Mouse (Mus musculus) kidney, embryonic 15.5 days (tissue): ENCODE data around the gene Ndufs7. TPM values are rescaled to one million over a fixed set of nuclear protein-coding genes. Genes with fewer than 3 reads are reported as not detected.
"Not testable (repeated sequence)": the region's sequence is repeated elsewhere in the genome, so short reads cannot be mapped to it uniquely, and the experiment has no call there.

Experiments used
- ATAC-seq: fragments of 200-750 bp; cut with Nextera tagmentation; replicated peaks from 2 replicates; pipeline ENCODE4 v1.8.0; 2017; ENCODE audit warnings: moderate TSS enrichment; ENCODE audit not compliant: low FRiP score
- H3K27ac ChIP-seq: fragments of 300-500 bp; sonication (generic); 2 replicates; pipeline ENCODE4 v1.5.1; 2015; ENCODE audit warnings: mild to moderate bottlenecking, inconsistent platforms
- H3K27me3 ChIP-seq: fragments of 300-500 bp; sonication (generic); 2 replicates; pipeline ENCODE4 v1.6.1; 2015; ENCODE audit warnings: inconsistent platforms
- H3K36me3 ChIP-seq: fragments of 300-500 bp; sonication (generic); 2 replicates; pipeline ENCODE4 v1.6.1; 2015; ENCODE audit warnings: inconsistent platforms
- H3K4me1 ChIP-seq: fragments of 300-500 bp; sonication (generic); 2 replicates; pipeline ENCODE4 v1.6.1; 2015; ENCODE audit warnings: inconsistent platforms
- H3K4me2 ChIP-seq: fragments of 300-500 bp; sonication (generic); 2 replicates; pipeline ENCODE4 v1.6.1; 2015; ENCODE audit warnings: moderate library complexity, mild to moderate bottlenecking, inconsistent platforms
- H3K4me3 ChIP-seq: fragments of 300-500 bp; sonication (generic); replicated peaks from 2 replicates; pipeline ENCODE4 v1.5.1; 2015; ENCODE audit warnings: mild to moderate bottlenecking, inconsistent platforms
- H3K9ac ChIP-seq: fragments of 300-500 bp; sonication (generic); 2 replicates; pipeline ENCODE4 v1.6.1; 2015; ENCODE audit warnings: mild to moderate bottlenecking, inconsistent platforms
- H3K9me3 ChIP-seq: fragments of 300-500 bp; sonication (generic); replicated peaks from 2 replicates; pipeline ENCODE4 v1.6.1; 2016; ENCODE audit warnings: inconsistent platforms
- WGBS: fragments of 180-500 bp; shearing (Covaris S2); methylation state at CpG from one replicate; pipeline ENCODE4 v1.1.7; 2015; ENCODE audit warnings: mixed read lengths; 5-methylcytosine and 5-hydroxymethylcytosine counted together
- polyA plus RNA-seq: library from polyadenylated mRNA; unstranded; fragments of >200 nt; fragmentation: Nextera tagmentation; extraction: Ambion mirVana; gene quantifications from 2 replicates; pipeline ENCODE4 v1.2.1, GENCODE M21; 2015

The Ndufs7 gene
- polyA plus RNA-seq, 1 experiment from 2014 or later, result 376 TPM

DNA sequence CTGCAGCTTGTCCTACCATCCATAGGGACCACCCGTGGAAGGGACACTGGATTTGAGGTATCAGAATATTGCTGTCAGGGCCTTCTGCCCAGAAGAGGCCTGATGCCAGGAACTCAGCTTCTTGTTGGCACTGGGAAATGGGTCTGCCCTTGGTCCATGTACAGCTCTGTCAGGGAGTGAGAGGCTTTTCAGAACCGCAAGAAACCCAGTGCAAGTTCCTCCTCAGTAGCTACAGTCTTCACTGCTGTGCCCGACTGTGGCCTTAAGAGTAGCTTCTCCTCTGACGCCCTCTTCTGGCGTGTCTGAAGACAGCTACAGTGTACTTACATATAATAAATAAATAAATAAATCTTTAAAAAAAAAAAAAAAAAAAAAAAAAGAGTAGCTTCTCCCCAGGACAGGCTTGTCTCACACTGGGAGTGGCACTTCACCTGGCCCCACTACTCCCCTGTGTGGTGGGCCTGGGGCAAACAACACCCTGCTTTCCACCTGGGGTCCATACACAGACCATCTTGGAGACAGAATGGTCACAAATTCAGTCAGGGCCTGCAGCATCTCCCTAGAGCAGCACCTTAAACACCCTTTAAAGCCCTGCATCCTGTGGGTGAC, 4.0 kb upstream of the Ndufs7 start:
- Histone ChIP-seq H3K4me1 (peaks cover 14% of the 10 kb centered on the region), H3K27me3 (no peaks in the 10 kb centered on the region), H3K4me3 (no peak overlapping the region), H3K4me2 (no peak overlapping the region), H3K9me3 (no peaks in the 10 kb centered on the region), H3K36me3 (peaks cover 49% of the 10 kb centered on the region), H3K27ac (0 out of 2 replicates have a peak overlapping the region, but pooled peaks have one; percentile 13), H3K9ac (0 out of 2 replicates have a peak overlapping the region, but pooled peaks have one; percentile 30)
- WGBS, result 44% methylated on average over 5 of the region's 5 CpGs
- ATAC-seq, result no peak

GRCm38 (mm10) chr10:80245600-80245999, 3.3 kb upstream of the Ndufs7 start:
- Histone ChIP-seq H3K4me2 (no peak overlapping the region; the same call in 1 of the 2 replicates), H3K27me3 (no peaks in the 10 kb centered on the region), H3K9me3 (no peaks in the 10 kb centered on the region), H3K9ac (0 out of 2 replicates have a peak overlapping the region, but pooled peaks have one; percentile 30), H3K27ac (0 out of 2 replicates have a peak overlapping the region, but pooled peaks have one; percentile 13), H3K4me3 (no peak overlapping the region), H3K36me3 (peaks cover 42% of the 10 kb centered on the region), H3K4me1 (peaks cover 21% of the 10 kb centered on the region)
- 8% methylated on average over 4 of the region's 4 CpGs for WGBS
- 0 out of 2 replicates have a peak, but pooled peaks have one; percentile 2 for ATAC-seq

GRCm38 (mm10) chr10:80247849-80248248, 1.1 kb upstream of the Ndufs7 start:
- Histone ChIP-seq H3K9ac (no peak overlapping the region), H3K4me3 (peak overlapping the region; percentile 87), H3K4me2 (peak overlapping the region; percentile 85; the same call in 1 of the 2 replicates), H3K27me3 (no peaks in the 10 kb centered on the region), H3K36me3 (peaks cover 26% of the 10 kb centered on the region), H3K9me3 (no peaks in the 10 kb centered on the region), H3K27ac (no peak overlapping the region), H3K4me1 (peaks cover 29% of the 10 kb centered on the region)
- ATAC-seq, result no peak
- 48% methylated on average over 6 of the region's 6 CpGs for WGBS

GRCm38 (mm10) chr10:80248437-80248836, 484 bp upstream of the Ndufs7 start:
- peak overlapping the region; percentile 87 for H3K4me3 ChIP-seq
- H3K4me2 ChIP-seq, result peak overlapping the region; percentile 85
- ATAC-seq, H3K27me3 ChIP-seq, H3K9me3 ChIP-seq, H3K27ac ChIP-seq: not testable (repeated sequence)
- peaks cover 26% of the 10 kb centered on the region for H3K36me3 ChIP-seq
- H3K9ac ChIP-seq, result 0 out of 2 replicates have a peak overlapping the region, but pooled peaks have one; percentile 12
- 36% methylated on average over 3 of the region's 3 CpGs for WGBS
- H3K4me1 ChIP-seq, result peaks cover 29% of the 10 kb centered on the region

GRCm38 (mm10) chr10:80250059-80250458, 1.1 kb downstream of the Ndufs7 start:
- Histone ChIP-seq H3K4me2 (peak overlapping the region; percentile 85), H3K9me3 (no peaks in the 10 kb centered on the region), H3K27me3 (no peaks in the 10 kb centered on the region), H3K4me3 (peak overlapping the region; percentile 87), H3K9ac (peak overlapping the region; percentile 85), H3K4me1 (peaks cover 28% of the 10 kb centered on the region), H3K27ac (peak overlapping the region; percentile 97), H3K36me3 (peaks cover 28% of the 10 kb centered on the region)
- WGBS, result 31% methylated on average over 2 of the region's 2 CpGs
- ATAC-seq, result no peak

GRCm38 (mm10) chr10:80250573-80250972, 1.7 kb downstream of the Ndufs7 start:
- Histone ChIP-seq H3K27ac (no peak overlapping the region), H3K4me1 (peaks cover 23% of the 10 kb centered on the region), H3K9me3 (no peaks in the 10 kb centered on the region), H3K4me3 (peak overlapping the region; percentile 87), H3K9ac (peak overlapping the region; percentile 85; the same call in 1 of the 2 replicates), H3K4me2 (peak overlapping the region; percentile 85), H3K36me3 (peaks cover 33% of the 10 kb centered on the region), H3K27me3 (no peaks in the 10 kb centered on the region)
- 86% methylated on average over 4 of the region's 4 CpGs for WGBS
- no peak for ATAC-seq

DNA sequence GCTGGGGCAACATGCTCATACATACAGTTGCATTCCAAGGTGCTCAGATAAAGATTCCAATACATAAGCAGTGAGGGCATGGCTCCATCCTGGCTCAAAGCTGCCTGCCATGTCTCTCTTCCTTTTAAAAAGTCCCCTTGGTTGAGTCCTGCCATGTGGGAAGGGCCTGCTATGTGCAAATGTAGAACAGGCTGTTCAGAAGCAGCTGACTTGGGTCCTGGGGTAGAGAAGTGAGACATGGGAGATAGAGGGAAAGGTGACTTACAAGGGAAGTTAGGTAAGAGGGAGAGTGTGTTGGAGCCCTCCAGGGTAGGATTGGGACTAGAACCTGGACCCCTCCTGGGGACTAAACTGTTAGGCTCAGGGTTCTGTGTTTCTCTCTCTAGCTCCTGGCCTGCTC, 3.1 kb downstream of the Ndufs7 start:
- Histone ChIP-seq H3K27ac (no peak overlapping the region), H3K36me3 (peaks cover 47% of the 10 kb centered on the region), H3K9ac (no peak overlapping the region), H3K27me3 (no peaks in the 10 kb centered on the region), H3K9me3 (no peaks in the 10 kb centered on the region), H3K4me1 (peaks cover 21% of the 10 kb centered on the region), H3K4me3 (no peak overlapping the region), H3K4me2 (no peak overlapping the region)
- no peak for ATAC-seq

DNA sequence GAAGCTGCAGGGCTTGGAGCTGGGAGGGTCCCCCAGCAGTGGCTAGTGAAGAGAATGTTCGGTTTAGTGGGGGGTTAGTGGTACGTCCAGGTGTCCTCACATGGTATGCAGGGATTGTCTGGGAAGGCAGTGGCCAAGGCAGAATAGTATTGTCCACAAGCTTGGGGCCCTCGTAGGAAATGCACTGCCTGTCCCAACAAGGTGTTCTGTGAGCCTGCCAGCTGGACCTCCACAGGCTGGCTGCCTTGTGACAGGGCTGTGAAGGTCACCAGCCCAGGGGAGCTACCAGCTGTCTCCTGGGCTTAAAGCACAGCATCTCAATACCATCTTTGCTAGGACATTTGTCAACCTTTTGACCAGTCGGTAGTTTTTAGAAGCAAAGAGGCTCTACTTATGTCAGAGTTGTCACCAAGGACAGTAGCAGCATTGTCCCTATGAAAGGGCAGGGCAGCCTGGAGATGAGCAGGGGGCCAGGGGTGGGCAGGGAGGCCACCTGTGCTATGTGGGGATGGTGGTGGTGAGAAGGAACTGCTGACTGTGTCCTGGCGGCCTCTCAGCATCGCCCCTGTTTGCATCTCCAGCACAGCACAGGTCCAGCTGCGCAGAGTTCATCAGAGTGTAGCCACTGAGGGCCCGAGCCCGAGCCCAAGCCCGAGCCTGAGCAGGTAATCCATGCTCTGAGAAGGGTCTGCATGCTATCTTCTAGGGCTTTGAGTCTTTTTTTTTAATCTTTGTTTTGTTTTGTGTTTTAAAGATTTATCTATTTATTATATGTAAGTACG, 3.8 kb downstream of the Ndufs7 start:
- Histone ChIP-seq H3K9me3 (no peaks in the 10 kb centered on the region), H3K9ac (no peak overlapping the region), H3K27ac (no peak overlapping the region), H3K4me3 (no peak overlapping the region), H3K27me3 (no peaks in the 10 kb centered on the region), H3K36me3 (peaks cover 53% of the 10 kb centered on the region), H3K4me1 (peaks cover 21% of the 10 kb centered on the region), H3K4me2 (no peak overlapping the region)
- ATAC-seq, result no peak
- 92% methylated on average over 11 of the region's 11 CpGs for WGBS

DNA sequence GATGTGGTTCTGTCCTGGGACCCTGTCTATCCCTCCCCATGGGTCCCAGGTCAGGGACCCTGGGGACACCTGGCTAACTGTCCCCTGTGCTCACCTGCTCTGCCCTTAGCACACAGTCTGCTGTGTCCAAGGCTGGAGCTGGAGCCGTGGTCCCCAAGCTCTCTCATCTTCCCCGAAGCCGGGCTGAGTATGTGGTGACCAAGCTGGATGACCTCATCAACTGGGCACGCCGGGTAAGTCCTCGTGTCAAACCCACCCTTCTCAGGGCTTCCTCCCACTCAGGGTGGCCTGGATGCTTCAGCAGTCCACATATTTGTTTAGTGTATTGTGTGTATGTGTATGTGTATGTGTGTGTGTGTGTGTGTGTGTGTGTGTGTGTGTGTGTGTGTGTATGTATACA, 4.6 kb downstream of the Ndufs7 start:
- H3K36me3 ChIP-seq, result peaks cover 61% of the 10 kb centered on the region
- peaks cover 17% of the 10 kb centered on the region for H3K4me1 ChIP-seq
- ATAC-seq, result no peak
- H3K9ac ChIP-seq, result no peak overlapping the region
- no peak overlapping the region for H3K27ac ChIP-seq
- H3K4me2 ChIP-seq, result no peak overlapping the region
- no peak overlapping the region for H3K4me3 ChIP-seq
- 90% methylated on average over 6 of the region's 6 CpGs for WGBS
- H3K9me3 ChIP-seq, result no peaks in the 10 kb centered on the region
- no peaks in the 10 kb centered on the region for H3K27me3 ChIP-seq

GRCm38 (mm10) chr10:80254331-80255297, 5.7 kb downstream of the Ndufs7 start:
- H3K36me3 ChIP-seq, result peaks cover 68% of the 10 kb centered on the region
- no peak overlapping the region for H3K4me2 ChIP-seq

GRCm38 (mm10) chr10:80255881-80256535, 7.1 kb downstream of the Ndufs7 start:
- H3K4me1 ChIP-seq, result peaks cover 25% of the 10 kb centered on the region
- WGBS, result 86% methylated on average over 5 of the region's 5 CpGs
- no peak for ATAC-seq
- H3K4me3 ChIP-seq, result no peak overlapping the region
- no peak overlapping the region for H3K4me2 ChIP-seq
- H3K27ac ChIP-seq, result no peak overlapping the region
- no peaks in the 10 kb centered on the region for H3K27me3 ChIP-seq
- no peak overlapping the region for H3K9ac ChIP-seq
- H3K36me3 ChIP-seq, result peaks cover 68% of the 10 kb centered on the region
- H3K9me3 ChIP-seq, result no peaks in the 10 kb centered on the region

More at GRCm38 (mm10) chr10:80254331-80255297, 5.7 kb downstream of the Ndufs7 start:
- Histone ChIP-seq H3K9ac (no peak overlapping the region), H3K9me3 (no peaks in the 10 kb centered on the region), H3K27me3 (no peaks in the 10 kb centered on the region), H3K27ac (no peak overlapping the region), H3K4me1 (peaks cover 27% of the 10 kb centered on the region), H3K4me3 (no peak overlapping the region)
- ATAC-seq, result no peak
- WGBS, result 93% methylated on average over 26 of the region's 26 CpGs
